ENCODE assay signal across 3 mouse cellular contexts in genomic region chr7:100052991-100053390, GRCm38 (mm10). TPM values are rescaled to one million over a fixed set of nuclear protein-coding genes. Genes with fewer than 3 reads are reported as not detected.
"Had no signal": no experiment of that assay in that cellular context is flagged by ENCODE, and none has a peak within 500 bp of the region (broad histone marks: within the 10 kb centered on the region; RNA-seq: fewer than 3 reads in every experiment).

No protein-coding gene starts in this region.

RNA-seq across cellular contexts. Expression of gene Chrdl2, which starts 47.0 kb away (rescaled TPM):
- polyA plus RNA-seq: heart, embryonic 16.5 days; inflammation-experienced regulatory T-cells, adult 6 months; liver, embryonic 13.5 days had no signal
